Mouse (Mus musculus): ENCODE measurements around the gene Lrch3.
"Not testable (repeated sequence)": the region's sequence is repeated elsewhere in the genome, so short reads cannot be mapped to it uniquely, and the experiment has no call there.

Lrch3 gene

DNA sequence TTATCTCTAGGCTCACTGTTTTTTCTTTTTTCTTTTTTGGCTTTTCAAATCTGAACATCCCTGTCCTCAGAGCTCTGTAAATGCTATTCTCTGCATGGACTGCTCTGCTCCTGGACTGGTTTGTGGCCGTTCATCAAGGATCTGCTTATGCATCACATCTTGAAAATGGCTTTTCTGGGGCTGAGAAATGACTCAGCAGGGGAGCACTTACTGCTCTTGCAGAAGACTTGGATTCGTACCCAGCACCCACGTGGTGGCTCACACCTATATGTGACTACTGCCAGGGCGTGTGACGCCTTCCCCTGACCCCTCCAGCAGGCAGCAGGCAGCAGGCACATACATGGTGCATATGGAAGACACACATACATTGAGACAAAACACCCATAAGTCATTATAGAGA, 78.3 kb downstream of the Lrch3 start:
- DNase-seq (ENCODE audit: low spot score): no peak

DNA sequence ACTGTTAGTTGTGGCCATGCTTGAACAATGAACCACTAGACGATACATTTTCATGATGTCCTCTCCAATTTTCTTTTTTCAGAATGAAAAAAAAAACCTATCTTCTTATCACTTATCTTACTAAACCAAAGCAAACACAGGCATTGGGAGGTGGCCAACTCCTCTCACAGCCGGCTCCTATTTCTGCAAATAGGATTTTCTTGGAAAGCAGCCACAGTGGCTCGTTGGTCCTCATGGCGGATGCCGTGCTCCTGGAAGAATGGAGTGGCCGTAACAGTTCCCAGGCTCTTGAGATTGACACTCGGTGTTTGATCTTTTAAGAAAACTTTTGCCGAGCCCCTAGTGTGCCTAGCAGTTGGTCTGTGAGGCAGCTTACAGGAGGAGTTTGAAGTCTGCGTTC, 91.3 kb downstream of the Lrch3 start:
- no peak for DNase-seq (ENCODE audit: low spot score)

DNA sequence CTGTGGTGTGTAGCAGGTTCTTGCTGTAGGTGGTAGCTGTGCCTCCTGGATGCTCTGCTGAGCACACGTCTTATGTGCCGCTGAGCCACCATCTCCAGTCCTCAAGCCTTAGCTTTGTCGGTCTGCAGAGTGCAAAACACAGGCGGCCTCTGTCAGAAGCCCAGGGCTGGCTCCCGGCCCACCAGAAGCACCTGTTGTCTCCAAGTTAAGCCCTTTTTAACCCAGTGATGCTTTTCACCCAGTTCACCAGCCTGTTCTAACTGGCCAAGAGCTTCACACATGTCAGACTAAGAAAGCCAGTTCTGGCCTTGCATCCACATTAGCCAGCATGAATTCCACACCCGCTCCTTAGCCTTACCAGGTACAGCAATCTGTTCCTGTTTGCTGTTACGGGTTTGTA, 93.0 kb downstream of the Lrch3 start:
- no peak for DNase-seq (ENCODE audit: low spot score)

DNA sequence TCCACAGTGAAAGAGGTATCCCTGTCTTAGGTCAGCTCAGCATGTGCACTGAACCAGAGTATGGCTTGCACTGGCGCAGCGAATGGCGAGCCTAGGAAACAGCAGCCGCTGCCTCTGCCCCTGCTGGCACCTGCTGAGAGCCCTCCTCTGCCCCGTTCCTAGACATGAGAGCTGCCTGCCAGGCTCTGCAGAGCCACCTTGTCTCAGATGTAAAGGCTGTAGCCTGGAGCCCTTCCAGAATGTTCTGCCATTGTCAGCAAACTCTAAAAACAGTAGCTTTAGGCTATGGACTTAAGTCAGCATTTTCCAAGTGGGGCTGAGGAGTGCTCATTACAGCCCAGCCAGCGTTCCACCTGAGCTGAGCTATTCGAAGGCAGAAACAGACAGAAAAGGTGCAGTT, 93.5 kb downstream of the Lrch3 start:
- no peak for DNase-seq (ENCODE audit: low spot score)

- no peak for DNase-seq (ENCODE audit: low spot score)
Observed at GRCm38 (mm10) chr16:33010166-33010565, 96.3 kb downstream of the Lrch3 start.

GRCm38 (mm10) chr16:33013801-33014200, 99.9 kb downstream of the Lrch3 start:
- DNase-seq (ENCODE audit: low spot score): no peak

- DNase-seq (ENCODE audit: low spot score): no peak
Observed at GRCm38 (mm10) chr16:33014921-33015320, 101.0 kb downstream of the Lrch3 start.

GRCm38 (mm10) chr16:33015396-33015907, 101.6 kb downstream of the Lrch3 start:
- DNase-seq (ENCODE audit: low spot score): no peak

- DNase-seq (ENCODE audit: low spot score): no peak
Observed at GRCm38 (mm10) chr16:33015986-33016385, 102.1 kb downstream of the Lrch3 start.

- DNase-seq (ENCODE audit: low spot score): no peak
Observed at GRCm38 (mm10) chr16:33017677-33018349, 103.9 kb downstream of the Lrch3 start.

DNA sequence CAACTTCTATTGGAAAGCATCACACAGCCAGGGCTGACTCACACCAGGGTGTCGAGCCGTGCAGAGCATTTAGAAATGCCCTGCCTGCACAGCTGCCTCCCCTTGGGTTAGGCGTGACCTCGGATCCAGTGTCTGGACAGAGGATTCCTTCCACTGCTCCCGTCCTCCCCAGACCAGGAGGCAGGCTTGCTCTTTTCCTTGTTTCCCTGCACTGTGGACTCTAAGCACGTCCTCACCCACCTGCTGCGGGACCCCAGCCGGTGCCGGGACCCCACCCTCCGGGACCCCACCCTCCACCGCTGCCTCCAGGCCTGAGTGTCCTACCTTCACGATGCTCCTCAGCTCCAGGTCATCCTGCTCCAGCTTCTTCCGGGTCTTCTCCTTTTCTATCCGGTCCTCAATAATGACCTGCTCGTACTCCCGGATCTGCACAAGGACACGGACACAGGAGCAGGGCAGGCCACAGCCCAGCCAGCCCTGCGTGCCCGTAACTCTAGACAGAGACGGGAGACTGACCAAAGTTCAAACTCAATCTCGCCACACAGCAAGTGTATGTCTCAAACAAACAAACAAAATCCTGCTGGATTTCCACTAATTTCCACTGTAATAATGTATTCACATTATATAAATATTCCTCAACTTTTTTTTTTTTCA, 105.3 kb downstream of the Lrch3 start:
- DNase-seq (ENCODE audit: low spot score): no peak

DNA sequence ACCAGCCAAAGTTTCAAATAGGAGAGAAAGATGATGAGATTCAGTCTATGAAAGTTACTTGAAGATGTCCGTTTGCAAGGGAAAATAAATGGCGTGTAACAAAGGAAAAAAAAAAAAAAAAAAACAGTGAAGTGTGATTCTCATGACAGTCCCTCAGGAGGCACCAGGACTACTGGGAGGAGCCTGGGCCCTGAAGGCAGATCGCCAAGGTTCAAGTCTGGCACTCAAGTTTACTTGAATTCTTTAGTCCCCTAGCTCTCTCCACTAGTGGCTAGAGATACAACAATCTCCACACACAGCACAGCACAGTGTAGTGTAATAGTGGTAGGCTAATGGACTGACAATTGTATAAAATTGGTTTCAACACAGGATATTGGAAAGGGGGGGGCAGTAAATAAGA, 107.5 kb downstream of the Lrch3 start:
- DNase-seq (ENCODE audit: low spot score): no peak

- DNase-seq (ENCODE audit: low spot score): peak; percentile 60
Observed at GRCm38 (mm10) chr16:33023750-33024149, 109.8 kb downstream of the Lrch3 start.

DNA sequence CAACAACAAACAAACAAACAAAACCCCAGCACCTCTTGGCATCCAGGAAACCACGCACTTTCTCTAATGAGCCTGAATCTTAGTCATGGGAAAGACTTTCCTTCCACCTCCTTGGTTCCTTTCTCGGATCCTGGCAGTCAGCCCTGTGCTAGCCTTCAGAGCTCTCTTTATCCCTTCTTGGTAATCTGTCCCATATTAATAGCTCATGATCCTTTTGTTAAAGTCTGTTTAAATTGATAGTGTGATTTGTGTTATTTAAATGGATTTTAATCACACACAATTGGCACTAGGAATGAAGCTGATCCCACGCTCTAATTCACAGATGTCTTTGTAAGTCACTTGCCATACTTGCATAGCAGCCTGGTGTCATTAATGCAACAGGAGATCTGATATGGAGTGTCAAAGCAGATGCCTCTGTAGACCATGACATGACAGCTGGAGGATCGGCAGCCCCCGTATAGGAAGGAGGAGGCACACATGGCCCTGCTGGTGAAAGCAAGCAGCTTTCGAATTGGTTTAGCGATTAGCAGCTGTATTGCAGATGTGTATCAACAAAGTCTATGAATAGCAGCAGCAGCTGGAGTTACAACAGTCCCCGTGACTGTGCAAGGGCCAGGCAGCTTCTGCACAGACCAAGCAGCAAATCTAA, 110.7 kb downstream of the Lrch3 start:
- no peak for DNase-seq (ENCODE audit: low spot score)

GRCm38 (mm10) chr16:33026357-33026756, 112.5 kb downstream of the Lrch3 start:
- DNase-seq (ENCODE audit: low spot score): no peak

- DNase-seq (ENCODE audit: low spot score): no peak
Observed at GRCm38 (mm10) chr16:33036006-33036405, 122.1 kb downstream of the Lrch3 start.

DNA sequence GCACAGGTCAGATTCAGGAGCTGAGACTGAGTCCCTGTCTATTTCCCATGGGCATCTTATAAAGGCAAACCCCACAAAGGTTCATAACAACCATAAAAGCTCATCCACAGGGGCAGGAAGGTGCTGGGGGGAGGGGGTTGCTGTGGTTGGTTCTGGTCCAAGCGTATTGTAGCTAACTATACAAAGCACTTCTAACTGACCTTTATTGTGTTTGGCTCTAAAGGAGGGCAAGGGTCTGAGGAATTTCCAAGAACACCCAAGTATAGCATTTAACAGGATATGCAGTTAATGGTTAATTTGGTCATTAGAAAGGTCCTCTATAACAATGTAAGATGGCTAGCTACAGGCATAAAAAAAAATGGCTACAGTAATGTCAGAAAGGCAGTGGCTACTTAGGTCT, 128.8 kb downstream of the Lrch3 start:
- no peak for DNase-seq (ENCODE audit: low spot score)

DNA sequence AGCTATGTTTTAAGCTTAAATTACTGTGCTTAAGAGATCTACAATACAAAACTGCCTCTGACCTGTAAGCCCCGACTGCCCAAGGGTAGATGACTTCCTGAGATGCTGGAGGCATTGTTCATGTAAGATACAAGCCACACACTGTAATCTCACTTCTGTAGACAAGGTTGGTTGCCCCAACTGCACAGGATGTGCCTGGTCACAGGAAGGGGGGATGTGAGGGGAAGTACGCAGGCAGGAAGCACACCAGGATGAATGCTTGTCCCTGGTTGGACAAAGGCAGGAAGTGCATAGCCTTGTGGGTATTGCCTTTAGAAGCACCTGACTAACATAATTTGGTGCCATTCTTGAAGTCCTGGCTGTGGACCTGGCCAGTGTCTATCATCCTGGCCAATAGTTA, 129.4 kb downstream of the Lrch3 start:
- no peak for DNase-seq (ENCODE audit: low spot score)

GRCm38 (mm10) chr16:33048004-33048403, 134.1 kb downstream of the Lrch3 start:
- no peak for DNase-seq (ENCODE audit: low spot score)

GRCm38 (mm10) chr16:33048686-33049085, 134.8 kb downstream of the Lrch3 start:
- DNase-seq (ENCODE audit: low spot score): no peak

- DNase-seq (ENCODE audit: low spot score): no peak
Observed at GRCm38 (mm10) chr16:33049809-33050208, 135.9 kb downstream of the Lrch3 start.

DNA sequence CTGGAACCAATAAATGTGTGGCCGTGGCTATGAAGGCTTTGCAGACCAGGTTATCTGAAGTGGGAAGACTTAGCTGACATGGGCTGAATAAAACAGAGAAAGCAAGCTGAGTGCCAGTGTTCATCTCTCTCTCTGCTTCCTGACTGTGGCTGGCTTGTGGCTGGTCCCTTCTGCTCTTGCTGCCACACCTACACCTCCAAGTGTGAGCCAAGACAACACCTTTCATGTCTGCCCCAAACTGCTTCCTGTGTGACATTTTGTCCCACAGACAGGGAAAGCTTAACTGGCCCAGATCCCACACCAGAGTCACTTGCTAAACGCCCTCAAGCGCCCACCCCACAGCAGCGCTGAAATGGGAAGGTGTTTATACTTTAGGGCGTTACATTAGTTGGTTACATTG, 139.2 kb downstream of the Lrch3 start:
- no peak for DNase-seq (ENCODE audit: low spot score)

DNA sequence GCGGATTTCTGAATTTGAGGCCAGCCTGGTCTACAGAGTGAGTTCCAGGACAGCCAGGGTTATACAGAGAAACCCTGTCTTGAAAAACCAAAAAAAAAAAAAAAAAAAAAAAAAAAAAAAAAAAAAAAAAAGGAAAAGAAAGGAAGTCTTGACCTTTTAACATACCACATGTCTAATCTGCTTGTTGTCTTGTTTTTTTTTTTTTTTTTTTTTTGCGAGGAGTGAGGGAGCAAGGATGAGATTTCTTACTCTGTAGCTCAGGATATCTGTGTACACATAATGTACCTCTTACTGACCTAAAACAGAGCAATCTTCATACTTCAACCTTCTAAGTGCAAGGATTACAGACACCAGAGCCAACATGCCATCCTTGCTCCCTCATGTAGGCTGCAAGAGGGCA, 141.0 kb downstream of the Lrch3 start:
- not testable (repeated sequence) for DNase-seq (ENCODE audit: low spot score)

All from spleen, adult 12 weeks (tissue).